9 mouse cellular contexts compared by ENCODE assay signal in the genomic region with DNA sequence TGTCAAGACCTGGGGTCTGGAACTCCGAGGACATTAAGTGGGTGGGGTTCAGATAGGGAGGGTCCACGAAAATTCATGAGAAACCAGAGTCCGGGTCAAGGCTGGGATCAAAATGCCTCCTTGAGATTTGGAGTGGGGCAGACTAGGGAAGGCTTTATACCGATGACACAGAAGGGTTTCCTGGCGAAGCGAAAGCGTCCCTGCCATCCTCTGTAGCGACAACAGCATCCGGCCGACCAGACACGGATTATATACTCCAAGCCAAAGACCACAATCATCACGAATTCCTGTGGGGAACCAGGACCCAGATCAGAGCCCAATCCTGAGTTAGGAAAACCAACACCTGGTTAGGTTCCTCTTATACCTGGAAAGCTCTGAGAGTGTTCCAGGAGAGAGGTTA. TPM values are rescaled to one million over a fixed set of nuclear protein-coding genes. Genes with fewer than 3 reads are reported as not detected.
DNase-seq lines count a peak whose midpoint lies in the region; ATAC-seq and TF ChIP-seq lines count a peak whose summit lies in the region.
"Had no signal": no experiment of that assay in that cellular context is flagged by ENCODE, and none has a peak within 500 bp of the region (broad histone marks: within the 10 kb centered on the region; RNA-seq: fewer than 3 reads in every experiment).

No protein-coding gene starts in this region.

- H3K27me3 ChIP-seq in heart, postnatal 0 days (ENCODE audit: control insufficient read depth, insufficient read depth, low read length) = peaks cover 29% of the 10 kb centered on the region
- H3K27me3 ChIP-seq in hindbrain, embryonic 15.5 days = 0 out of 2 replicates have a peak, but pooled peaks cover 5% of the 10 kb centered on the region
- peaks cover 46% of the 10 kb centered on the region for H3K27me3 ChIP-seq in midbrain, embryonic 12.5 days

- no peak for TF ChIP-seq POLR2A in bone marrow macrophage, adult 2 months (IDR thresholded peaks at IDR 0.05; ENCODE audit: borderline replicate concordance, low read depth, low read length)

- no peak for TF ChIP-seq CTCF in heart, postnatal 0 days (IDR thresholded peaks at IDR 0.05; ENCODE audit: low read depth)
- no peak for TF ChIP-seq CTCF in bone marrow macrophage, adult 2 months (IDR thresholded peaks at IDR 0.05; ENCODE audit: low read depth, low read length)

- H3K36me3 ChIP-seq in heart, postnatal 0 days (replicated peaks; ENCODE audit: control insufficient read depth, insufficient read depth, low read length) = no peaks in the 10 kb centered on the region
- no peaks in the 10 kb centered on the region for H3K36me3 ChIP-seq in hindbrain, embryonic 15.5 days
- H3K36me3 ChIP-seq in midbrain, embryonic 12.5 days = no peaks in the 10 kb centered on the region

- 15% methylated on average over 12 of the region's 12 CpGs for WGBS in heart, postnatal 0 days
- WGBS in hindbrain, embryonic 15.5 days = 27% methylated on average over 12 of the region's 12 CpGs
- 18% methylated on average over 12 of the region's 12 CpGs for WGBS in midbrain, embryonic 12.5 days

- no peaks in the 10 kb centered on the region for H3K9me3 ChIP-seq in heart, postnatal 0 days (replicated peaks; ENCODE audit: control insufficient read depth, low read length)
- no peaks in the 10 kb centered on the region for H3K9me3 ChIP-seq in hindbrain, embryonic 15.5 days
- no peaks in the 10 kb centered on the region for H3K9me3 ChIP-seq in midbrain, embryonic 12.5 days

- H3K4me1 ChIP-seq in heart, postnatal 0 days (ENCODE audit: control insufficient read depth, insufficient read depth) = peaks cover 6% of the 10 kb centered on the region
- H3K4me1 ChIP-seq in bone marrow macrophage, adult 2 months (ENCODE audit: control insufficient read depth, insufficient read depth, low read length) = peaks cover 2% of the 10 kb centered on the region; the same call in 1 of the 2 replicates
- peaks cover 32% of the 10 kb centered on the region for H3K4me1 ChIP-seq in hindbrain, embryonic 15.5 days (replicated peaks)
- peaks cover 13% of the 10 kb centered on the region; the same call in 1 of the 2 replicates for H3K4me1 ChIP-seq in midbrain, embryonic 12.5 days

- no peak for TF ChIP-seq EP300 in heart, postnatal 0 days (IDR thresholded peaks at IDR 0.05; ENCODE audit: low read depth)

- ATAC-seq in heart, postnatal 0 days (ENCODE audit: insufficient read depth, low read depth) = no peak
- no peak for ATAC-seq in hindbrain, embryonic 15.5 days (ENCODE audit: low FRiP score, low read depth)
- no peak for ATAC-seq in midbrain, embryonic 12.5 days (ENCODE audit: low FRiP score, low read depth)

- H3K4me2 ChIP-seq in heart, postnatal 0 days (ENCODE audit: low read depth, low read length) = peak overlapping the region; percentile 58
- H3K4me2 ChIP-seq in hindbrain, embryonic 15.5 days = peak overlapping the region; percentile 74
- peak overlapping the region; percentile 58 for H3K4me2 ChIP-seq in midbrain, embryonic 12.5 days (replicated peaks)

- 0 out of 2 replicates have a peak overlapping the region, but pooled peaks have one; percentile 4 for H3K9ac ChIP-seq in heart, postnatal 0 days (replicated peaks; ENCODE audit: low read depth, low read length)
- H3K9ac ChIP-seq in hindbrain, embryonic 15.5 days = peak overlapping the region; percentile 28; the same call in 1 of the 2 replicates
- H3K9ac ChIP-seq in midbrain, embryonic 12.5 days (replicated peaks) = no peak overlapping the region

- no peak overlapping the region for H3K27ac ChIP-seq in heart, postnatal 0 days (ENCODE audit: low read depth)
- H3K27ac ChIP-seq in bone marrow macrophage, adult 2 months (ENCODE audit: insufficient read depth, low read depth, low read length) = no peak overlapping the region
- H3K27ac ChIP-seq in hindbrain, embryonic 15.5 days (replicated peaks) = no peak overlapping the region
- no peak overlapping the region for H3K27ac ChIP-seq in midbrain, embryonic 12.5 days (replicated peaks)

- DNase-seq in heart, postnatal 0 days (ENCODE audit: low spot score) = no peak
- DNase-seq in heart, adult 11 months = no peak
- DNase-seq in right cerebral cortex, postnatal 4 days = no peak
- no peak for DNase-seq in frontal cortex, postnatal 36 days (ENCODE audit: low spot score in 2 of 2)
- no peak for DNase-seq in urinary bladder, postnatal 14 days (ENCODE audit: low spot score)

- H3K4me3 ChIP-seq in heart, postnatal 0 days (ENCODE audit: low read depth, low read length) = peak overlapping the region; percentile 31
- H3K4me3 ChIP-seq in bone marrow macrophage, adult 2 months (ENCODE audit: insufficient read depth, low read length) = peak overlapping the region; percentile 51
- H3K4me3 ChIP-seq in hindbrain, embryonic 15.5 days = peak overlapping the region; percentile 38
- H3K4me3 ChIP-seq in midbrain, embryonic 12.5 days = peak overlapping the region; percentile 37

RNA-seq across cellular contexts. Expression of gene Kcnq4, which starts 31.6 kb away (rescaled TPM):
- total RNA-seq in heart, postnatal 0 days (2014; rRNA removed; ENCODE audit: low replicate concordance) = 0.85 and 2.9 TPM in 2 replicates
- polyA plus RNA-seq in heart, postnatal 0 days (2015; fragmentation: Nextera tagmentation; extraction: Ambion mirVana) = 0.57 and 0.78 TPM in 2 replicates
- not detected in 2 replicates for polyA plus RNA-seq in bone marrow macrophage, adult 2 months (2012; ENCODE audit: insufficient read depth, insufficient read length, missing spikeins)
- 6.6 and 7.0 TPM in 2 replicates for polyA plus RNA-seq in hindbrain, embryonic 15.5 days (2015; fragmentation: Nextera tagmentation; extraction: Ambion mirVana)
- polyA plus RNA-seq in midbrain, embryonic 12.5 days (2016; fragmentation: Nextera tagmentation; extraction: Ambion mirVana) = 3.1 and 3.7 TPM in 2 replicates
- total RNA-seq: MEL had no signal

RNA-seq across cellular contexts. Expression of gene Cited4, which starts 50.4 kb away (rescaled TPM):
- total RNA-seq in heart, postnatal 0 days (2014; rRNA removed; ENCODE audit: low replicate concordance) = 106 and 123 TPM in 2 replicates
- 51.0 and 74.0 TPM in 2 replicates for polyA plus RNA-seq in heart, postnatal 0 days (2015; fragmentation: Nextera tagmentation; extraction: Ambion mirVana)
- polyA plus RNA-seq in bone marrow macrophage, adult 2 months (2012; ENCODE audit: insufficient read depth, insufficient read length, missing spikeins) = not detected in 2 replicates
- 1.5 and 1.8 TPM in 2 replicates for polyA plus RNA-seq in hindbrain, embryonic 15.5 days (2015; fragmentation: Nextera tagmentation; extraction: Ambion mirVana)
- polyA plus RNA-seq in midbrain, embryonic 12.5 days (2016; fragmentation: Nextera tagmentation; extraction: Ambion mirVana) = 5.3 and 5.4 TPM in 2 replicates
